Mouse (Mus musculus) layer of hippocampus, adult 9-11 months (tissue): ENCODE measurements at regions not wholly inside any gene's neighbourhood (a gene's known extent, or its start where the extent isn't known, plus 50 kb on each side); places are given as distances from the start of the nearest gene placed in this dataset.

Source experiments
- DNase-seq: peaks from one replicate; pipeline ENCODE4 v3.0.0; 2022

DNA sequence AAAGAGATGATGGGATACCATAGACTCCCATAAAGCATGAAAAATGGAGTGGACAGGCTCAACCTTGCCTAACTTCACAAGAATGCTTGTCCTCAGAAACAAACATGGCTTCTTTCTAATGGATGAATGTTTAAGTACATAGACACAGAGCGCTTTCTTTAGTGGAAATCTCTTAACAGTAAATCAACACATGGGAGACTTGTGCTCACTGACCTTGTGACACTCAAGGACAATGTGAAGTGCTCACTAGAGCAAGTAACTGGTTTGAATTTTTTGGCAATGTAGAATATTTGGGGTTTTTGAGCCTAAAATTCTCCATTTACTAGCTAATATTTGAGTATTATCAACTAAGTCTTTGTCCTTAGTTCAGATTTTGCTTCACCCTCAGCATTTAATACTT, 88.0 kb downstream of the Tent5c start:
- no peak for DNase-seq

GRCm38 (mm10) chr3:100397491-100397890, 91.6 kb downstream of the Tent5c start:
- no peak for DNase-seq

DNA sequence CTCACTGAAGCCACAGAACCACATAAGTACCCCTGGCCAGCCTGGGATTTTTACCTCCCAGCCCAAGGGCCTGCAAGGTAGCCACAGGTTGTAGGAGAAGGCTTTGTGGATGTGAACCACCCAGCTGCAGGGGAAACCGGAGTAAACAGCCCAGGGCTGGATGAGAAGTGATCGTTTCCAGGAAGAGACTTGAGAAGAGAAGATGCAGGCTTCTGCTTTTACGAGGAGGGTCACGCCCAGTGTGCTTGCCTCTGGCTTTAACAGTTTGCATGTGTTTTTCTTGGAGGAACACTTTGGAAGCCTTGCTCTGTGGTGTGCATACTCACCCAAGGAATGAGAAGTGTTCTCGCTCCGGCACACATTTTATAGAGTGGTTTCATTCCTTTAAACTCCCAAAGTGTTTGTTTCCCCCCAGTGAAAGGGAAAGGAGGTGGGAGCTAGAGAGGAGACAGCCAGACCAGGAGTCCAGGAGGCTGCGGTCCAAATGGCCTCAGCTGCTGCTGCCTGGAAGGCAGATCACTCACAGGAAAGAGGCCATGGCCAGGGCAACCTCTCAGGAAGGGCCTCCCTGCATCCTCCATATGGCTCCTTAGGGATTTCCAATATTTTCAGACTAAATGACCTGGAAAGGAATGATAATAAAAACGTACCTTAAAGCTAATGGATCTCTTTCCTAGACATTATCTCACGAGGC, 94.1 kb downstream of the Tent5c start:
- DNase-seq, result no peak

DNA sequence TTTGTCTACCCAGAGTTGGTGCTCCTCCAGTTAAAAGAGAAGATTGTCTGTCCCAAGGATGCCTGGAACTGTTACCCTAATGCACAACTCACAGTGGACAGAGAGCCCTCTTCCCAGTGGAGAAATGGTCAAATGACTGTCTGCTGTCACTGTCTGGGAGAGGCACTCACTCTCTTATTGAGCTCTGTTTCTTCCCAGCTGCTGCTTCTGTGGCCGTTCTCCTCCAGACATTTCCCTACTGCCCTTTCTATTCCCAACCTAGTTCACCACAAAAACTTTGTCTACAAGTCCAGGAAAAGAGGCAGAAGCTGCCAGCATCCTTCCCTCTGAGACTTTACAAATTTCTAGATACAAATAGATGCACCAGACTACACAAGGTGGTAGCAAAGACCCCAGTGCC, 95.2 kb downstream of the Tent5c start:
- DNase-seq, result no peak

GRCm38 (mm10) chr3:100382181-100382580, 106.9 kb downstream of the Tent5c start:
- no peak for DNase-seq

DNA sequence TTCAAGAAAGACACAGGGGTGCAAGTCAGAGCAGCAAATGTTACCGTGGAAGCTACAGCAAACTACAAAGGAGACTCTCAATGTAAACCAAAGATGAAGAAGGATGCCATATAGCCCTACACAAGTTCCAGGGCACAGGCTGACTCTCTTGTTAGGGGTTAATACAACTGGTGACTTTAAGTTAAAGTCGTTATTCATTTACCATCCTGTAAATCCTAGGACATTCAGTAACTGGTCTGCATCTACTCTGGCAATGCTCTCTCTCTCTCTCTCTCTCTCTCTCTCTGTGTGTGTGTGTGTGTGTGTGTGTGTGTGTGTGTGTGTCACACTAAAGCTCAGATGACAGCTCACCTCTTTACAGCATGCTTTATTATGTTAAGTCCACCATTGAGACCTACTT, 107.8 kb downstream of the Tent5c start:
- no peak for DNase-seq

DNA sequence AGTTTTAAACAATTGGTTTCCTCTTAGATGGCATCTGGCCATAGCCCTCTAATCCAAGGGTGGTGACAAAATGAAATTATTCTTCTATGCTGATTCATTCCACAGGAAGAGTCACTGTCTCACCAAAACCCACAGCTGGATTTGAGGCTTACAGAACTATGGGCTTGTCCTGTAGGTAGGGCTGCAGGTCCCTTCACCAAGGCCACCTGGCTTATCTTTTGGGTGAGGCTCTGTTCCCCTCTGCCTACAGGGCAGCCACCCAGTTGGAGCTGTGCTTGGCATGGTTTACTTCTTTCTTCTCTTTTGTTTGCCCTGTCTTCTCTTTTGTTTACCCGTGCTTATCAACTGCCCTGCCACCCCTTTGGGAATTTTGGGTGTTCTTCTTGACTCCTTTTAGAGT, 113.0 kb downstream of the Tent5c start:
- no peak for DNase-seq

DNA sequence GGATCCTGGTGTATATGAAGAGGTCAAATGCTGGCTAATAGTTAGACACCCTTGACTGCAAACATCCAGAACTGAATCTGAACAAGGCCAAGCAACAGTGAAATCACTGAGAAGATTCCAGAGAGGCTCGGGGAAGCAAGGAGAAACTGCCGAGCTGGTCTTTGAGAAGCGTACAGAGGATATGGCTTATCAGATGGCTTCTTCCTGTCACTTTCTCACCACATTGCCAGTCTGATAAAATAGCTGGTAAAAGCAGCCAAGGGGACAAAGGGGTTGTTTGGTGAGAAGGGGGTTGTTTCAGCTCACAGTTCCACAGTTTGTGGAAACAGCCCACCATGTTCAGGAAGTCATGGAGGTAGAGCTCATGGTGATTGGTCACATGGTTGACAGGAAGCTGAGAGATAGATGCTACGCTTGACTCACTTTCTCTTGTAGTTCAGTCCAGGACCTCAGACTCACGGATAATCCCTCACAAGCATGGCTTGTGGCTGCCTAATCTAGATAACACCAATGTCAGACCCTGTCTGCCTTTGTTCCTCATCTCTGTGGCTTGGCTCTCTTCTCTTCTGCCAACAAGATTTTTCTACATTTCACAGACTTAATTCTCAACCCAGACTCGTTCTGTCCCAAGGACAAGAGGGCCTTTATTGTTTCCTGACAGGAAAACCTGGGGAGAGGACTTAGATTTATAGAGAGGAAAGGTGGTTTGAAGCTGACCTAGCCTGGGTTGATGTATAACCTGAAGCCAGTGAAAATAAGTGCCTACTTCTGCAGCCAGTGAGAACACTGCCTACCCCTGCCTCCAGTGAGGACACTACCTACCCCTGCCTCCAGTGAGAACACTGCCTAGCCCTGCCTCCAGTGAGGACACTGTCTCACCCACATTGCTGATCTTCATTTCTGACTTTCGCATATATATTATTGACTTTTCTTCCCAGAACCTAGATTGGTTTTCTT, 122.0 kb downstream of the Tent5c start:
- no peak for DNase-seq

DNA sequence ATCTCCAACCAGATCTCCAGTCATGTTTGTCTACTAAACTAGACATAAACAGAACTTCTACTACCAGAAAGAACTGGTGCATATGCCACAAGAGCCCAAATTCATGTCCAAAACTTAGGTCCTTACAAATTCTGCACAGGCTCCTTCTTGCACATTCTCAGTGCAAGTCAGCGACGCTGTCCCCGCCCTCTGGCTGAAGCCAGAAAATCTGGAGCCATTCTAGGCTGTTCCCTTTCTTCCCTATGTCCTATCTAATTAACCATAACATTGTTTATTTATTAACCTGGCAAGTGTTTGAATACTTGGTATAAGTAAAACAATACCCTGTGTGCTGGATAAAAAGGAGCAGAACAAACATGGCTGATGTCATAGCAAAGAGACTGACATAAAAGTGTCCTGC, 122.7 kb downstream of the Tent5c start:
- no peak for DNase-seq

GRCm38 (mm10) chr3:100365354-100365945, 123.7 kb downstream of the Tent5c start:
- DNase-seq, result no peak

DNA sequence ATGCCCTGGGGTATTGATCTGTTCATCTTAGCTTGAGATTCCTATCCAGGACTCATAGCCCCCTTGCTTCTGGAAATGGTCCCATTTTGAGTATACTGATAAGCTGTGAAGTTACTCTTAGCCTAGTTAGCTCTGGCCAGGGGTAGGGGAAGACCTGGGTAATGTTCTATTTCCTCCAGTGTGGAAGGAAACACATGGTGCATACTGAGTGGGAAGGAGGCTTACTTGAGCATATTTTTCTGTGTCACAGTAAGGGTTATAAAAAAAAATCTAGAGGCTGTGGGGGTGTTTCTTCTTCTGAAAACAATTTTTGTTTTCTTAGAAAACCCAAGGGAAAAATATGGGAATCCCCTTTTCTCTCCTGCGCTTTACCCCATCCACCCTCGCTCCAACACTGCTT, 124.4 kb downstream of the Tent5c start:
- DNase-seq, result no peak

DNA sequence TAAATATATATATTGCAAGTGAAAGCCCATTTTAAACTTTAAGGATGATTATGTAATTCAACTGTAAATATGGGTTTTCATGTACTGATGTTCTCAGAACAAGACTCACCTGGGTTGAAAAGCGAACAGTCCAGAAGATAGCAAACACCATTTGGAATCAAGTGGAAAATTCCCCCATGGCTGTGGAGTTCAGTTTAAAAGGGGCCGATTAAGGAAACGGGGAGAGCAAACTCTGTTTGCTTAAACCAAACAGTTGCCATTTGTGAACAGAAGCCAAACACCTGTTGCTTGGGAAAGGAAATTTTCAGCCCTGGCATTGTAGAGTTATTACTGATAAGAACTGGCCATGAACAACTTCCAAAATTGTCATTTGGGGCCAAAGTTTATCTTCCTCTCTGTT, 126.1 kb downstream of the Tent5c start:
- DNase-seq, result no peak

GRCm38 (mm10) chr3:100360019-100360418, 129.1 kb downstream of the Tent5c start:
- DNase-seq, result no peak

DNA sequence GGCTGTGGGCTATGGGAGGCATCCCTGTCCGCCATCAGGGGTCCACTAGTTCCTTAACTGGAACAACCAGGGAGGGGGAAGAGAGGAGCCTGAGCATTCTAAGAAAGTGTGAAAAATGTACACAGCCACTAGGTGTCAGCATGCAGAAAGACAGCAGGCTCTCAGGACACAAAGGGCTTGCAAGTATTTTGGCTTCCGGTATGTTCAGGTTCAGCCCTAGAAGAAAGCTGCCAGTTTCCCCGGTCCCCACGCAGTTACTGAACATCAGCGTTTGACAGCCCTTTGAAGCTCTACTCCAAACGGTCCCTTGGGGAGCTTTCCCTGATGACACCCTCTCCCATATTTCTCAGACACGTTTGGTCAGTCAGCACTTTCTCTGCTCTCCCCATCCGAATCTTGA, 130.1 kb downstream of the Tent5c start:
- peak; percentile 69 for DNase-seq

DNA sequence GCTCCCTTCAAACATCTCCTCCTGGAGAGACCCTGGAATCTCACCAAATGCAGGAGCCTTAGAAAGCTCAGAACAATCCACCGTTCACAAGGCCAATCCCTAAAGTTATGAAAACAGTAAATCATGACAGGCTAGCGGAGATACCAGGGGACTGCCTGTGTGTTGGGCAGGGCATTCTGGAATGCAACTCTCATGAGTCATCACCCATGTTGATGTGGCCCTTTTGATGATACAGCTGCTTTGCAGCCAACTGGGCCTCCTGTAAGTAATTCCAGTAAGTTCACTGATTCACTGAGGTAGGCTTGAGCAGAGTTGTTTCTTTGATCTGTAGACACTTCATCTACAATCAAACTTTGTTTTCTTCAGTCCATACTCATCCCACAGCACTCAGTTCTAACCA, 155.6 kb downstream of the Tent5c start:
- DNase-seq, result no peak

GRCm38 (mm10) chr3:100318357-100318756, 156.2 kb upstream of the Wdr3 start:
- DNase-seq, result no peak

DNA sequence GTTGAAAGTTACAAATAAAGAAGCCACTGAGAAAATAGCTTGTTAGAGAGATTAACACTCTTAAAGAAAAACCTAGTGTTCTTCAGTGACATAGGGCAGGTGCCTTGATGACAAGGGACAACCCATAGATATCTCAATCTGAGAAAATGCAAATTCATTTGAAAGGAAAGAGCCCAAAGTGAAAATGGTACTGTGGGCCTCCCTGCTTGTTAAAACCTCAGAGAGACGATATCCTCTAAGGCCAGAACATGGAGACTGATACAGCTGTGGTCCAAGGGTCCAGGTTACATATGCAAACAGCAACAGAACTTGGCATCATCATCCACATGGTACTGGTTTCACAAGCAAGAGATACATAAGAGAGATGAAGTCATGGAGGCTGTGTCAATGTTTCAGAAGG, 125.6 kb upstream of the Wdr3 start:
- DNase-seq, result no peak

- DNase-seq, result no peak
Observed at GRCm38 (mm10) chr3:100266976-100267375, 104.8 kb upstream of the Wdr3 start.

DNA sequence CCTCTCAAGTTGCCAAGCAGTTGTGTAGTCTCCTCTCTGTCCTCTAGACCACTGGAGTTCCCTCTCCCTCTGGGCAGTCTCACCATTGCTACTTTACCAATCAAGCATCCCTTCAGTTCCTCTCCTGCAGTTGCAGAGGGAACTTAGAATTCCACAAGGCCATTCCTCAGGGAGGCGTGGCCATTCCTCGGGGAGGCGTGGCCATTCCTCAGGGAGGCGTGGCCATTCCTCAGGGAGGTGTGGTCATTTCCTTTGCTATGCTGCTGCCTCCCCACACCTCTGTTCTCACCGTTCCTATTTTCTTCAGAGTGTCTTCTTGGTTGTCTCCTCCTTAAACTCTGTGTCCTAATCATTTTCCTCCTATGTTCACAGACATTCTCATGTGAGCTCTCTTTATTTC, 102.8 kb upstream of the Wdr3 start:
- DNase-seq, result no peak
